Mouse (Mus musculus) layer of hippocampus, adult 2 months (tissue): Measurements from ENCODE around the gene Nop56. TPM values are rescaled to one million over a fixed set of nuclear protein-coding genes. Genes with fewer than 3 reads are reported as not detected.

Experiments used
- DNase-seq, 2 experiments: peaks; one replicate each; pipeline ENCODE4 v3.0.0; 2022; ENCODE audit warnings: low spot score in 2 of 2
- H3K27ac ChIP-seq: fragments of 200-600 bp; 2 replicates; pipeline ENCODE4 v1.8.1; 2022
- H3K4me3 ChIP-seq: fragments of 200-600 bp; 2 replicates; pipeline ENCODE4 v1.8.1; 2022; ENCODE audit warnings: mild to moderate bottlenecking
- CTCF ChIP-seq: fragments of 200-600 bp; conservative IDR thresholded peaks from 2 replicates; pipeline ENCODE4 v1.8.1; 2022; ENCODE audit warnings: antibody characterized with exemption, mild to moderate bottlenecking, moderate library complexity
- total RNA-seq, 2 experiments: library from RNA; stranded (reverse); gene quantifications; 2 replicates each; pipeline ENCODE4 v1.2.3; 2021

The Nop56 gene
- total RNA-seq, 2 experiments from 2014 or later: 146 to 167 TPM

- peak; percentile 55 to 72 for DNase-seq
- Histone ChIP-seq H3K4me3 (peak overlapping the region; percentile 6; the same call in 1 of the 2 replicates), H3K27ac (peak overlapping the region; percentile 81)
- TF ChIP-seq CTCF: no peak
Observed at GRCm38 (mm10) chr2:130280224-130280623, 6.0 kb downstream of the Nop56 start.

- no peak for TF ChIP-seq CTCF
- Histone ChIP-seq H3K4me3 (peak overlapping the region; percentile 6; the same call in 1 of the 2 replicates), H3K27ac (peak overlapping the region; percentile 81)
- peak; percentile 69 for DNase-seq
Observed at GRCm38 (mm10) chr2:130280818-130281217, 6.6 kb downstream of the Nop56 start.

- Histone ChIP-seq H3K27ac (peak within 1 kb of the TSS; percentile 99), H3K4me3 (peak within 1 kb of the TSS; percentile 99)
- DNase-seq: peak; percentile 89 to 94
- no peak for TF ChIP-seq CTCF
Observed at GRCm38 (mm10) chr2:130283854-130284654, 9.8 kb downstream of the Nop56 start, which contains the start of gene Idh3b. TSS of gene Idh3b (minus strand) at chr2:130284547.

- no peak for DNase-seq
- H3K27ac ChIP-seq: no peak overlapping the region
- TF ChIP-seq CTCF: no peak
- H3K4me3 ChIP-seq: no peak overlapping the region
Observed at GRCm38 (mm10) chr2:130289086-130289485, 14.9 kb downstream of the Nop56 start.

- Histone ChIP-seq H3K27ac (0 out of 2 replicates have a peak overlapping the region, but pooled peaks have one; percentile 43), H3K4me3 (no peak overlapping the region; the same call in 1 of the 2 replicates)
- DNase-seq: peak; percentile 77 to 79
- peak; percentile 99 for TF ChIP-seq CTCF
Observed at GRCm38 (mm10) chr2:130291434-130291833, 17.2 kb downstream of the Nop56 start.

- no peak for DNase-seq
- Histone ChIP-seq H3K4me3 (no peak overlapping the region), H3K27ac (no peak overlapping the region)
- TF ChIP-seq CTCF: no peak
Observed at GRCm38 (mm10) chr2:130293009-130293408, 18.8 kb downstream of the Nop56 start.

- peak in 1 of 2 experiments; percentile 37 for DNase-seq
Observed at GRCm38 (mm10) chr2:130293486-130293885, 19.3 kb downstream of the Nop56 start.

GRCm38 (mm10) chr2:130294218-130294935, 20.1 kb downstream of the Nop56 start:
- Histone ChIP-seq H3K4me3 (peak overlapping the region; percentile 64), H3K27ac (peak overlapping the region; percentile 77)
- DNase-seq: no peak
- TF ChIP-seq CTCF: no peak

More at GRCm38 (mm10) chr2:130293486-130293885, 19.3 kb downstream of the Nop56 start:
- TF ChIP-seq CTCF: no peak
- Histone ChIP-seq H3K4me3 (no peak overlapping the region), H3K27ac (no peak overlapping the region)

- peak within 1 kb of the TSS; percentile 64 for H3K4me3 ChIP-seq
- H3K27ac ChIP-seq: peak within 1 kb of the TSS; percentile 77
- peak in 1 of 2 experiments; percentile 28 for DNase-seq
- TF ChIP-seq CTCF: no peak
Observed at GRCm38 (mm10) chr2:130294936-130295277, 20.7 kb downstream of the Nop56 start, which contains the start of gene Ebf4. TSS of gene Ebf4 (plus strand) at chr2:130295169.

GRCm38 (mm10) chr2:130295331-130296133, 21.3 kb downstream of the Nop56 start:
- Histone ChIP-seq H3K27ac (peak overlapping the region; percentile 77), H3K4me3 (peak overlapping the region; percentile 64)
- DNase-seq: peak; percentile 32 to 47
- TF ChIP-seq CTCF: peak; percentile 48

GRCm38 (mm10) chr2:130296134-130296745, 22.0 kb downstream of the Nop56 start:
- TF ChIP-seq CTCF: no peak
- H3K27ac ChIP-seq: 0 out of 2 replicates have a peak overlapping the region, but pooled peaks have one; percentile 77
- H3K4me3 ChIP-seq: peak overlapping the region; percentile 64
- DNase-seq: no peak

GRCm38 (mm10) chr2:130297580-130297979, 23.4 kb downstream of the Nop56 start:
- no peak for DNase-seq
- no peak overlapping the region for H3K4me3 ChIP-seq
- TF ChIP-seq CTCF: no peak
- H3K27ac ChIP-seq: no peak overlapping the region
